Mouse (Mus musculus) liver, embryonic 13.5 days (tissue): ENCODE measurements around the gene Pnck. TPM values are rescaled to one million over a fixed set of nuclear protein-coding genes. Genes with fewer than 3 reads are reported as not detected.

ENCODE experiments used
- ATAC-seq: fragments of 200-750 bp; cut with Nextera tagmentation; 2 replicates; pipeline ENCODE4 v1.8.0; 2017; ENCODE audit warnings: low read depth, mild to moderate bottlenecking, moderate number of reproducible peaks, moderate library complexity
- DNase-seq: peaks from one replicate; pipeline ENCODE4 v3.0.0; 2022
- H3K27ac ChIP-seq: fragments of 300-500 bp; sonication (generic); 2 replicates; pipeline ENCODE4 v1.5.1; 2015; ENCODE audit warnings: moderate library complexity, mild to moderate bottlenecking, inconsistent platforms
- H3K27me3 ChIP-seq: fragments of 300-500 bp; sonication (generic); 2 replicates; pipeline ENCODE4 v1.6.1; 2015; ENCODE audit warnings: mild to moderate bottlenecking, inconsistent platforms
- H3K36me3 ChIP-seq: fragments of 300-500 bp; sonication (generic); 2 replicates; pipeline ENCODE4 v1.6.1; 2015; ENCODE audit warnings: mild to moderate bottlenecking, inconsistent platforms
- H3K4me1 ChIP-seq: fragments of 300-500 bp; sonication (generic); replicated peaks from 2 replicates; pipeline ENCODE4 v1.6.1; 2015; ENCODE audit warnings: inconsistent platforms
- H3K4me2 ChIP-seq: fragments of 300-500 bp; sonication (generic); 2 replicates; pipeline ENCODE4 v1.6.1; 2015; ENCODE audit warnings: inconsistent platforms, mild to moderate bottlenecking, moderate library complexity
- H3K4me3 ChIP-seq: fragments of 300-500 bp; sonication (generic); replicated peaks from 2 replicates; pipeline ENCODE4 v1.5.1; 2015; ENCODE audit warnings: mild to moderate bottlenecking, inconsistent platforms
- H3K9ac ChIP-seq: fragments of 300-500 bp; sonication (generic); 2 replicates; pipeline ENCODE4 v1.6.1; 2015; ENCODE audit warnings: mild to moderate bottlenecking, inconsistent platforms
- H3K9me3 ChIP-seq: fragments of 300-500 bp; sonication (generic); replicated peaks from 2 replicates; pipeline ENCODE4 v1.6.1; 2016; ENCODE audit warnings: inconsistent platforms
- WGBS: fragments of 180-500 bp; shearing (Covaris S2); methylation state at CpG from one replicate; pipeline ENCODE4 v1.1.7; 2015; ENCODE audit not compliant: insufficient replicate concordance; 5-methylcytosine and 5-hydroxymethylcytosine counted together
- polyA plus RNA-seq: library from polyadenylated mRNA; unstranded; fragments of >200 nt; fragmentation: Nextera tagmentation; extraction: Ambion mirVana; gene quantifications from 2 replicates; pipeline ENCODE4 v1.2.1, GENCODE M21; 2015

Gene Pnck
- polyA plus RNA-seq = 1.1 and 1.2 TPM in 2 replicates

DNA sequence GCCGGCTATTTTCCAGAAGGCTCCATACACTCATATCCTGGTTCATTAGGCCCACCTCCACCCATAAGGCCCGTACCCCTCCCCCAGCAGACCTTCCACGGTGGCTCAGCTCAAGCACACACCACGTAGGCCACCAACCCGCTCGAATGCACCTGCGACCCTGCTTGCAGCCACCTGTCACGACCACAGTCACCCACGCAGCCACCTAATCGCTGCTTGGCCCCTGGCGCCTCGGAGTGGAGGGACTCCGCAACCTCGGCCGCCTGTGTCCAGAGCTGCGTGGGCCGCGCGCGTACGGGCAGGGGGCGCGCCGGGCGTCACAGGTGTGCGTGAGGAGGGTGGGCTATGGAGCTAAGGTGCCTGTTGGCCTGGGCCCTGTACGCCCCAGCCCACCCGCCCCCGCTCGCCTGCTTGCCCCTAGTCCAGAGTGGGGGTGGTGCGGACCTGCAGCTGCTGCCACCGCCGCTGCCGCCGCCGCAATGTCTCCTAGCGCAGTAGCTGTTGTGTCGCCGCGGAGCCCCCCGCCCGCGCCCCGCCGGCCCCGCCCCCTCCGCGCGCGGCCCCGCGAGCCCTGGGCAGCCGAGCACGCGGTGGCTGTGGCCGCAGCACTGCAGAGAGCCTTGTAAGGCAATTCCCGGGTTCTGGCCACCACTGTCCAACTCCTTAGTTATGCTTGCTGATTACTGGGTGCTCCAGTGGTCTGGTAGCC, at the start of gene Pnck:
TSS of gene Pnck (minus strand) at position 543 of the 709 bp plus-strand sequence.
- H3K4me1 ChIP-seq = no peaks in the 10 kb centered on the region
- peak within 1 kb of the TSS; percentile 29; the same call in 1 of the 2 replicates for H3K9ac ChIP-seq
- no peak within 1 kb of the TSS for H3K27ac ChIP-seq
- H3K27me3 ChIP-seq = peaks cover 14% of the 10 kb centered on the region
- no peaks in the 10 kb centered on the region for H3K36me3 ChIP-seq
- peak within 1 kb of the TSS; percentile 46 for H3K4me3 ChIP-seq
- H3K9me3 ChIP-seq = no peaks in the 10 kb centered on the region
- no peak for DNase-seq
- peak within 1 kb of the TSS; percentile 63 for H3K4me2 ChIP-seq
- ATAC-seq = 0 out of 2 replicates have a peak, but pooled peaks have one; percentile 18
- 20% methylated on average over 49 of the region's 57 CpGs for WGBS

DNA sequence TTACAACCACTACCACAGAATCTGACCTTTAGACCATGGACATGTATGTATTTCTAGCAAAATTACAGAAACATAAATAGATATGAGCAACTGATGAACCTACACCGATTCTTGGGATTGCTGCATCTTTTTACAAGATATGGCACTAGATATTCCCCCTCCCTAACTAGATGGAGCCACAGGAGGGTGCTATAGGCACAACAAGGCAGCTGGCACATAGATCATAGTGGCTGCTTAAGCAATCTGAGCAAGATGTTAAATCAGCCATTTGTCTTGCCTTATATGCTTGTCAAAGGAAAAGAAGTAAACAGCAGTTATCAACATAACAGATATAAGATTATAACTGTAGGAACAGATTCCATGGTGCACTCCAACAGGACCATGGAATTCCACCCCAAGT, 40.6 kb upstream of the Pnck start:
- no peak overlapping the region for H3K9ac ChIP-seq
- H3K9me3 ChIP-seq = no peaks in the 10 kb centered on the region
- H3K4me2 ChIP-seq = no peak overlapping the region
- ATAC-seq = no peak
- DNase-seq = no peak
- H3K36me3 ChIP-seq = peaks cover 26% of the 10 kb centered on the region; the same call in 1 of the 2 replicates
- 54% methylated on average over 1 of the region's 1 CpGs for WGBS
- no peaks in the 10 kb centered on the region for H3K4me1 ChIP-seq
- H3K27ac ChIP-seq = no peak overlapping the region
- no peaks in the 10 kb centered on the region for H3K27me3 ChIP-seq
- no peak overlapping the region for H3K4me3 ChIP-seq

DNA sequence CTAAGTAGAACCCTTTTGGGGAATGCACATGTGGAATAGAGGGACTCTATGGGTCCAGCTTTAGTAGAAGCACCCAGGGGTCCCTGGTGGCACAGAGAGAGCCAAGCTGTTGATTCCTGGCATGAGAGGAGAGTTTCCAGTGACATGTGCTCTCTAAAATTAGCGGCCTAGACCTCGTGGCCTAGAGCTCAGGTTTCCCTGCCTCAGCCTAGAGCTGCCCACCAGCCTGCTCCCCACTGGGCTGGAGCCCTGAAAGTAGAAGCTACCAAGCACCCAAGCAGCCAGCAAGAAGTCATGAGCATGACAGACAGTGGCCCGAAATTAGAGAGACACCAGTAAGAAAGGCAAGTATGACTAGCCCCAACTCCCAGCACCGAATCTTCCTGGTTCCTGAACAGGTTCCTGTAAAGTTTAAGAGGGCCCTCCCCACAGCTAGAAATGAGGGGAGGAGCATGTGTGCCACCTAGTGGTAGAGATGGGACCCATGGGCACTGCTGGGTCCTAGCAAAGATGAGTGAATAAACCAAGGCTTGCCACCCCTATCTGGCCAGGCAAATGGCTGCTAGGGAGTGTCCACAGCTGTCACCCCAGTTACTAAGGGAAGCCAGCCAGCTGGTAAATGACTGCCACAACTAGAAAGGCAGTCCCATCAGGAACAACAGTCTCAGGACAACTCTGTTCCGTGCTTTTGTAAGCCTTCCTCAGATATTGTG, 31.2 kb upstream of the Pnck start:
- Histone ChIP-seq H3K27me3 (no peaks in the 10 kb centered on the region), H3K4me3 (no peak overlapping the region), H3K9ac (no peak overlapping the region), H3K4me1 (no peaks in the 10 kb centered on the region), H3K4me2 (no peak overlapping the region), H3K36me3 (peaks cover 35% of the 10 kb centered on the region), H3K27ac (no peak overlapping the region), H3K9me3 (no peaks in the 10 kb centered on the region)
- 56% methylated on average over 5 of the region's 5 CpGs for WGBS
- no peak for DNase-seq
- peak; percentile 51 for ATAC-seq

DNA sequence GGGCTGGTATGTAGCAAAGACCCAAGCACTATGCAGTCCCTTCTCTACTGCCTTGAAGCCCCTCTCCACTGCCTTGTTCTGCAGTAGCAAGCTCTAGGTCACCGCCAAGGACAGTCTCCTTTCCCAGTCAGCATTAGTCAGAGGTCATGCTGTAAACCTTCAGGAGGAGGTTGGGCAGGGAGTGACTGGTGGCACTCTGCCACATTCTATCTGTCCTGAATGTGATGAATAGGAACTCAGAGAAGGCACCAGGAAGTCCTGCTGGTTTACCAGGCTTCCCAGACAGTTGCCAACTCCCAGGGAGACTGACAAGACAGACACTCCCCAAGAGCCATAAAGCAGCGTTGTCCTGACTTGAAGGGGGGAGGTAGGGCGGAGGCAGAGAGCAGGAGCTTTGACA, 25.7 kb upstream of the Pnck start:
- 67% methylated on average over 3 of the region's 3 CpGs for WGBS
- ATAC-seq (no peak), DNase-seq (no peak)
- H3K27me3 ChIP-seq = no peaks in the 10 kb centered on the region
- H3K4me1 ChIP-seq = no peaks in the 10 kb centered on the region
- H3K4me2 ChIP-seq = no peak overlapping the region
- no peak overlapping the region for H3K27ac ChIP-seq
- H3K36me3 ChIP-seq = peaks cover 56% of the 10 kb centered on the region
- no peak overlapping the region for H3K4me3 ChIP-seq
- no peak overlapping the region for H3K9ac ChIP-seq
- H3K9me3 ChIP-seq = no peaks in the 10 kb centered on the region

DNA sequence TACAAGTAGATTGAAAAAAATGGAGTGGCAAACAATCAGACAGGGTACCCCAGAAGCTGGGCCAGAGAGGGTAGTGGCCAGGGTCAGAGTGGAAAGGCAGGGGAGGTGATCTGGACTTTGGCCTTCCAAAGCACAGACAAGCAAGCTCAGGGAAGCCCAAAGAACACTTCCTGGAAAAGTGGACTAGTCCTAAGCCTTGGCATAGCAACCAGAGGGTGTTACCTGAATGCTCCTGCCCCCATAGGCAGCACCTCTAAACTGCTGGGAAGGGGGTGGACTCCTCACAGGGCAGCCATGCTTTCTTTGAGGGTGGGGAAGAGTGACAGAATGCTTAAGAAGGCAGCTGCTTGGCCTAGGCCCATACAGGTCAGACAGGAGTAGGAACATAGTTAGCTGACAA, 25.1 kb upstream of the Pnck start:
- no peak overlapping the region for H3K27ac ChIP-seq

DNA sequence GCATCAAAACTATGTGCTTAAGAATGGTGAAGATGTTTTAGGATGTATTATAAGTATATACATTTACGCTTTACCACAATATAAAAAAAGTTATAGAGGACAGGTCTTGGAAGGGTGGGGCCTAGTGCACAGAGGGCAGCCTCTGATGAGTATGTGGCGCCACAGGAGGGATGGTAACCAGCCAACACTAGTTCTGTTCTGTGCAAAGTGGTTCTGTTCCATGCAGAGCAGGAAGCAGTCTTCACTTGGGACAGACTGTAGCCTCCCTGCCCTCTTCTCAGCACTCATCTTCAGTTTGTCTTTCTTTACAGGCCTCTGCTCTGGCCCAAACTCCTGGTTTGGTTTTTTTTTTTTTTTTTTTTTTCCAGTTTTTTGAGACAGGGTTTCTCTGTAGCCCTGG, 24.2 kb upstream of the Pnck start:
- 82% methylated on average over 2 of the region's 2 CpGs for WGBS
- no peaks in the 10 kb centered on the region for H3K4me1 ChIP-seq
- H3K36me3 ChIP-seq = peaks cover 50% of the 10 kb centered on the region
- H3K4me2 ChIP-seq = no peak overlapping the region
- DNase-seq (no peak), ATAC-seq (no peak)
- H3K9ac ChIP-seq = no peak overlapping the region
- H3K27ac ChIP-seq = no peak overlapping the region
- H3K4me3 ChIP-seq = no peak overlapping the region
- no peaks in the 10 kb centered on the region for H3K9me3 ChIP-seq
- no peaks in the 10 kb centered on the region for H3K27me3 ChIP-seq

More for the DNA sequence above, 25.1 kb upstream of the Pnck start:
- peaks cover 56% of the 10 kb centered on the region for H3K36me3 ChIP-seq
- H3K4me2 ChIP-seq = no peak overlapping the region
- no peaks in the 10 kb centered on the region for H3K9me3 ChIP-seq
- DNase-seq (no peak), ATAC-seq (no peak)
- H3K27me3 ChIP-seq = no peaks in the 10 kb centered on the region
- H3K4me3 ChIP-seq = no peak overlapping the region
- H3K4me1 ChIP-seq = no peaks in the 10 kb centered on the region
- H3K9ac ChIP-seq = no peak overlapping the region

DNA sequence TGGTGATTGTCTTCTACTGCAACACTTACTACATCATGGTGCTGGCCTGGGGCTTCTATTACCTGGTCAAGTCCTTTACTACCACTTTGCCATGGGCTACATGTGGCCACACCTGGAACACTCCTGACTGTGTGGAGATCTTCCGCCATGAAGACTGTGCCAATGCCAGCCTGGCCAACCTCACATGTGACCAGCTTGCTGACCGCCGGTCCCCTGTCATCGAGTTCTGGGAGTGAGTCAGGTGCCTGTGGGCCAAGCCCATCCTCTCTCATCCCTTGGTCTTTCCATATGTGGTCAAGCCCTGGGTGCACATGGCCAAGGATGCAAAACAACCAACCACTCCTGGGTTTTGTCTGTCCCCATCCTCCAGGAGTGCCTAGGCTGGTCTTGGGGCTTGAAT, 16.8 kb upstream of the Pnck start:
- ATAC-seq = no peak
- no peaks in the 10 kb centered on the region for H3K9me3 ChIP-seq
- no peaks in the 10 kb centered on the region for H3K36me3 ChIP-seq
- H3K9ac ChIP-seq = no peak overlapping the region
- no peak for DNase-seq
- H3K27ac ChIP-seq = no peak overlapping the region
- H3K4me3 ChIP-seq = no peak overlapping the region
- WGBS = 88% methylated on average over 4 of the region's 4 CpGs
- H3K27me3 ChIP-seq = peaks cover 33% of the 10 kb centered on the region
- H3K4me2 ChIP-seq = no peak overlapping the region
- H3K4me1 ChIP-seq = no peaks in the 10 kb centered on the region

DNA sequence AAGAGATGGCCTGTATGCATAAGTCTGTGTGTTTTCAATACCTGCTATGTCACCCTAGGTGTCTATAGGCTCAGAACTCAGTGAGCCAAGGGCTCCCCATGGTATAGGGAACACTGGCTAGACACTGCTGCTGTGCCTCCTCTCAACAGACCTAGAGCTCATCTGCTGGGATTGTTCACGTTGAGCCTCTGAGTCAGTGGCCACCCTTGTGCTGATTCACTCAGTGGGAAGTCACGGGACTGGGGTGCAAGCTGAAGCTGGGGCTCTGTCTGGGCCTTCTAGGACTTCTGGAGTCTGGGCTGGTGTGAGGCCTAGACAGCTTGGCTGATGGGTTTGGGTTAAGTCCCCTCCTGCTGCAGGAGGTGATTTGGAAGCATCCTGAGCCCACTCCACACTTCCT, 15.3 kb upstream of the Pnck start:
- Histone ChIP-seq H3K4me1 (no peaks in the 10 kb centered on the region), H3K36me3 (no peaks in the 10 kb centered on the region), H3K27ac (no peak overlapping the region), H3K9ac (no peak overlapping the region), H3K4me2 (no peak overlapping the region), H3K9me3 (no peaks in the 10 kb centered on the region), H3K27me3 (peaks cover 33% of the 10 kb centered on the region), H3K4me3 (no peak overlapping the region)
- ATAC-seq (no peak), DNase-seq (no peak)
- WGBS = 52% methylated on average over 2 of the region's 2 CpGs

DNA sequence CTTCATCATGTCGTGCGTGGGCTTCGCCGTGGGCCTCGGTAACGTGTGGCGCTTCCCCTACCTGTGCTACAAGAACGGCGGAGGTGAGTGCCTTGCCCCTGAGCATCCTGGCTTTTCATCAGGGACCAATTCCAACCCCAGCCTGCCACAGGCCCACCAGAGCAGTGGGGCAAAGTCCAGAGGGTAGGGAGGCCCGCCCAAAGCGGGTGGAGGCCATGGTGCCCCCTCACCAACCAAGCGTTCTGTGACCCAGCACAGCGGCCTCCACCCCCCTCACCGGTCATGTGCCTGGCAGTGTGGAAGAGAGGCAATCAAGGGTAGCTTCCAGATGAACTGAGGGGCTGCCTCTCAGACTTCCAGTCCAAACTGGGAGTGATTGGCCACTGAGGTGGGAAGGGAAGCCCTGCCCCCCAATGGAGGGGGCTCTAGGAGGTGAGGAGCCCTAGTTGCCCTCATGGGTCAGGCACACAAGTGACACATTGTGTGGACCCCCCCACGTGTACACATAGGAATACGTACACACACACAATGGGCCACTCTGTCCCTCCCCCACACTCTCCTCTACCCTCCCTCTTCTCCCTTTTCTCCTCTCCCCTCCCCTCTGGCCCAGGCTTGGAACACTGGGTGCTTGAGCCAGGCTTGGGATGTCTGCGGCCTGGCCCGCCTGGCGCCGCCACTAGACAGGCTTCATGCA, 14.2 kb upstream of the Pnck start:
- Histone ChIP-seq H3K4me2 (peak overlapping the region; percentile 72), H3K36me3 (no peaks in the 10 kb centered on the region), H3K9me3 (no peaks in the 10 kb centered on the region), H3K27ac (no peak overlapping the region), H3K4me3 (peak overlapping the region; percentile 56), H3K27me3 (peaks cover 36% of the 10 kb centered on the region), H3K9ac (peak overlapping the region; percentile 64; the same call in 1 of the 2 replicates), H3K4me1 (no peaks in the 10 kb centered on the region)
- DNase-seq (no peak), ATAC-seq (0 out of 2 replicates have a peak, but pooled peaks have one; percentile 24)
- 37% methylated on average over 19 of the region's 20 CpGs for WGBS

DNA sequence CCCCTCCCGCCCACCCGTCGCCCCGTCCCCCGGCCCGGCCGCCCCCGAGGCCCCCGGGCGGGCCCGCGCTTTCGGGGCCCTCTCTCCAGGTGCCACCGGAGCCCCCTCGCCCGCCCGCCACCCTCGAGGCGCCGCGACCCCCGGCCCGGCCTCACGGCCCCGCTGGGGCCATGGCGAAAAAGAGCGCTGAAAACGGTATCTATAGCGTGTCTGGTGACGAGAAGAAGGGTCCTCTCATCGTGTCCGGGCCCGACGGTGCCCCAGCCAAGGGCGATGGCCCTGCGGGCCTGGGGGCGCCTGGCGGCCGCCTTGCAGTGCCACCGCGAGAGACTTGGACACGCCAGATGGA, 13.7 kb upstream of the Pnck start:
- Histone ChIP-seq H3K27ac (no peak overlapping the region), H3K4me3 (peak overlapping the region; percentile 56), H3K4me1 (no peaks in the 10 kb centered on the region), H3K9me3 (no peaks in the 10 kb centered on the region), H3K9ac (peak overlapping the region; percentile 64), H3K36me3 (no peaks in the 10 kb centered on the region), H3K27me3 (peaks cover 36% of the 10 kb centered on the region), H3K4me2 (peak overlapping the region; percentile 72)
- ATAC-seq (no peak), DNase-seq (no peak)
- 22% methylated on average over 32 of the region's 42 CpGs for WGBS

DNA sequence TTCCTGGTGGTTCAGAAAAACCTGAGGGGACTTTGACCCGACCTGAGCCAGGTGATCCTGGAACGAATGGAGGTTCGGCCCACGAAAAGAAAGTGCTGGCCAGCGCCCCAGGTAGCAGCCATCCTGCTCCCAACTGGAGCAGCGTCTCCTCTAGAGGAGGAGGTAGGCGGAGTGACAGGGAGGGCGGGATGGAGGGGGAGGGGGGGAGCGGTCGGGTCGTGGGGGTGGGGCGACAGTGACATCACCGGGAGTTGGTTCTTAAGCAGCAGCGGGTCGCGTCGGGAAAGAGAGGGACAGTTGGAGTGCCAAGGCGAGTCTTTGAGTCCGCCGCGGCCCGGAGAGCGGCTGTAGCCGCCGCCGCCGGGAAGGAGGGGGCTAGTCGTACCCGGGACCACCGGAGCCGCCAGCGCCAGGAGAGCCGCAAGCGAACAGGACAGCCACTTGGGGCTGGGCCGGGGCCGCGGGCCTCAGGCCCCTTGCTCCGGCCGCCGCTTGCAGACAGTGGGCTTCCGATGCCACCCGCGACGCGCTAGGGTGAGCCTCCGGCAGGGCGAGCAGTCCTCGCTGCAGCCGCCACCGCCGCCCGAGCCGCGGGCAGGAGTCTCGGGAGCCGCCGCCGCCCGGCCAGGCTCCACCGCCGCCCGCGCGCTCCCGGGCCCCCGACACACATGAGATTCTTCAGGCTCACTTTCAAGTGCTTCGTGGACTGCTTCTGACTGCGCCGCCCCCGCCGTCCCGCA, 13.1 kb upstream of the Pnck start, which contains the start of gene Slc6a8:
TSS of gene Slc6a8 (plus strand) at position 272 of the 740 bp plus-strand sequence.
- Histone ChIP-seq H3K4me2 (peak within 1 kb of the TSS; percentile 72), H3K4me1 (no peaks in the 10 kb centered on the region), H3K9ac (peak within 1 kb of the TSS; percentile 64), H3K27ac (no peak within 1 kb of the TSS), H3K27me3 (peaks cover 36% of the 10 kb centered on the region), H3K4me3 (peak within 1 kb of the TSS; percentile 56), H3K36me3 (no peaks in the 10 kb centered on the region), H3K9me3 (no peaks in the 10 kb centered on the region)
- peak; percentile 62 for ATAC-seq
- 12% methylated on average over 61 of the region's 72 CpGs for WGBS
- DNase-seq = no peak
